Mouse (Mus musculus) testis, postnatal 10 days (tissue): ENCODE measurements around the gene Nr5a1.
A peak's percentile ranks its signal among the peaks of the same experiment; 100 is the strongest.

Experiments
- DNase-seq: peaks from one replicate; pipeline ENCODE4 v3.0.0; 2021; ENCODE audit warnings: low spot score

Nr5a1 gene

GRCm38 (mm10) chr2:38714324-38714723 lies at the start of gene Nr5a1:
Gene Nr5a1 (minus strand): TSS chr2:38714542.
- peak; percentile 91 for DNase-seq

GRCm38 (mm10) chr2:38739847-38740246 lies 25.5 kb upstream of the Nr5a1 start:
- no peak for DNase-seq

- peak; percentile 92 for DNase-seq
These were observed 25.1 kb upstream of the Nr5a1 start for GRCm38 (mm10) chr2:38739410-38739809.

GRCm38 (mm10) chr2:38738601-38739301 lies 24.4 kb upstream of the Nr5a1 start:
- no peak for DNase-seq

GRCm38 (mm10) chr2:38735740-38736139 lies 21.4 kb upstream of the Nr5a1 start:
- no peak for DNase-seq

- peak; percentile 76 for DNase-seq
These were observed 20.4 kb upstream of the Nr5a1 start for GRCm38 (mm10) chr2:38734721-38735120.

- no peak for DNase-seq
These were observed 16.0 kb upstream of the Nr5a1 start for GRCm38 (mm10) chr2:38730331-38730827.

GRCm38 (mm10) chr2:38725427-38725826 lies 11.1 kb upstream of the Nr5a1 start:
- no peak for DNase-seq

- peak; percentile 62 for DNase-seq
These were observed 9.0 kb upstream of the Nr5a1 start for GRCm38 (mm10) chr2:38723378-38723777.

GRCm38 (mm10) chr2:38722076-38722475 lies 7.7 kb upstream of the Nr5a1 start:
- no peak for DNase-seq

- DNase-seq, result peak; percentile 38
These were observed 6.3 kb upstream of the Nr5a1 start for GRCm38 (mm10) chr2:38720661-38721060.

- peak; percentile 53 for DNase-seq
These were observed 5.0 kb upstream of the Nr5a1 start for GRCm38 (mm10) chr2:38719354-38719753.

- peak; percentile 52 for DNase-seq
These were observed 4.3 kb upstream of the Nr5a1 start for GRCm38 (mm10) chr2:38718676-38719075.

- no peak for DNase-seq
These were observed 3.1 kb upstream of the Nr5a1 start for GRCm38 (mm10) chr2:38717436-38717835.

- no peak for DNase-seq
These were observed 746 bp downstream of the Nr5a1 start for GRCm38 (mm10) chr2:38713596-38713995.

GRCm38 (mm10) chr2:38712769-38713125 lies 1.6 kb downstream of the Nr5a1 start:
- DNase-seq, result no peak

- peak; percentile 67 for DNase-seq
These were observed 2.1 kb downstream of the Nr5a1 start for GRCm38 (mm10) chr2:38712076-38712768.

- no peak for DNase-seq
These were observed 2.9 kb downstream of the Nr5a1 start for GRCm38 (mm10) chr2:38711421-38711861.

GRCm38 (mm10) chr2:38710304-38711241 lies 3.8 kb downstream of the Nr5a1 start:
- DNase-seq, result no peak

- DNase-seq, result peak; percentile 72
These were observed 5.2 kb downstream of the Nr5a1 start for GRCm38 (mm10) chr2:38708907-38709688.

GRCm38 (mm10) chr2:38706661-38707060 lies 7.7 kb downstream of the Nr5a1 start:
- peak; percentile 70 for DNase-seq
